Mouse (Mus musculus): ENCODE data around the gene Katna1.
A peak's percentile ranks its signal among the peaks of the same experiment; 100 is the strongest.
"Not testable (repeated sequence)": the region's sequence is repeated elsewhere in the genome, so short reads cannot be mapped to it uniquely, and the experiment has no call there.

The Katna1 gene

DNA sequence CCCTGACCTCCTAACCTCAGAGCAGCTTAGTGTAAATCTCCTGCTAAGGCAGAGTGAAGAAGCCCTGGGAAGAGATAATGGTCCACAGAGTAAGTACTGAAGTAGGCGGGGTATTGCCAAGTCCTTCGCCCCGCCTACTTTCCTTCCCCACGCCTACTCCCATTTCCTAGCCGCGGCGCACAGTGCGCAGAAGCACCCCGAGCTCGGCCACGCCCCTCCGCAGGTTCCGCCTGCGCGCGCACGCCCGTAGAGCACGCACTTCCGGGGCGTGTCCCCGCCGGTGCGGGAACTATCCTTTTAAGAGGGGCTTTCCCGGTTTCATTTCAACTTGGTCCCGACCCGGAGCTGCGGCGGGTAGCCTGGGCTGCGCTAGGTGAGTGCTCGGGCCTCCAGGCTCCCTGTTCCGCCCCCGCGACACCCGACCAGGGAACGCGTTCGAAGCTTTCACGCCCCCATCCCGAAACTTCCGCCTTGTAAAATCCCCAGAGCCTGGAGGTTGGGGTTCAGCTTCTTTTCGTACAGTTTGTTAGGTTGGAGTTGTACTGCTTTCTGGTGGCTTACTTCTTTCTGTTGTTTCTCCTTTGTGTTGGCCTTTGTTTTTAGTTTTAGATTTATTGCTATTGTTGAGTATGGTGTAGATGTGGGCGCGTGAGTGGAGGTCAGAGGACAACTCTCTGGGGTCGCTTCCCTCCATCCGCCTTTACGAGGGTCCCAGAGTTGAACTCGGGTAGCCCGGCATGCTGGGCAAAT is at the start of gene Katna1:
Gene Katna1, plus strand, starts transcription at position 250 of the 750 bp plus-strand sequence.
- peak; percentile 96 to 97 for DNase-seq (ENCODE audit: inconsistent age in 2 of 2, low spot score in 1 of 2)

DNA sequence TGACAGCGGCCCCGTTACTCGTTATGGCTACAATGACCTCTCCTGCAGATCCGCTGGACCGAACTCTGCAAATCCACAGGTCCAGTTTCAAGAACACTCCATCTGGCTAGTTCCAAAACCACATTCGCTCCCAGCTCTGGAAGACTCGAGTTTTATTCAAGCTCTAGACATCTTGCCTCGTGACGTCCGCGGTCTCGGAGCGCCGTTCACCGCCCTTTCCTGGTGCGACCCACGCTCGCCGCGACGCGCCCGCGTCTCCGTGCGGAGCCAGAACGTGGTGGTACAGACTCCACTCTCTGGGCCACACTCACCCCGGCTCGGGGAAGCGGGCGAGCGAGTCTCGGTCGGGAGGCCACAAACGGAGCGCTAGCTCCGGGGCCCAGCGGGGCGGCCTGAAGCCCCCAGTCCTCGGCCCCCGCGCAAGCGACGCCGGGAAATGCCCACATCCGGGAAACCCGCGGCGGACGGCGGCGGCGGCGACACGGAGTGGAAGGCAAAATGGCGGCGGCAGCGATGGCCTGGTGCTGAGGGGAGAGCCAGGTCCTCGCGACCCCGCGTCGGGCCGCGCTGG is 45.0 kb upstream of the Katna1 start, which contains the start of the genes Pcmt1 and Lats1:
Gene Pcmt1, minus strand, starts transcription at position 406 of the 571 bp plus-strand sequence.
Gene Lats1, plus strand, starts transcription at position 484 of the 571 bp plus-strand sequence.
- DNase-seq (ENCODE audit: inconsistent age in 2 of 2, low spot score in 1 of 2) = peak; percentile 90 to 97

DNA sequence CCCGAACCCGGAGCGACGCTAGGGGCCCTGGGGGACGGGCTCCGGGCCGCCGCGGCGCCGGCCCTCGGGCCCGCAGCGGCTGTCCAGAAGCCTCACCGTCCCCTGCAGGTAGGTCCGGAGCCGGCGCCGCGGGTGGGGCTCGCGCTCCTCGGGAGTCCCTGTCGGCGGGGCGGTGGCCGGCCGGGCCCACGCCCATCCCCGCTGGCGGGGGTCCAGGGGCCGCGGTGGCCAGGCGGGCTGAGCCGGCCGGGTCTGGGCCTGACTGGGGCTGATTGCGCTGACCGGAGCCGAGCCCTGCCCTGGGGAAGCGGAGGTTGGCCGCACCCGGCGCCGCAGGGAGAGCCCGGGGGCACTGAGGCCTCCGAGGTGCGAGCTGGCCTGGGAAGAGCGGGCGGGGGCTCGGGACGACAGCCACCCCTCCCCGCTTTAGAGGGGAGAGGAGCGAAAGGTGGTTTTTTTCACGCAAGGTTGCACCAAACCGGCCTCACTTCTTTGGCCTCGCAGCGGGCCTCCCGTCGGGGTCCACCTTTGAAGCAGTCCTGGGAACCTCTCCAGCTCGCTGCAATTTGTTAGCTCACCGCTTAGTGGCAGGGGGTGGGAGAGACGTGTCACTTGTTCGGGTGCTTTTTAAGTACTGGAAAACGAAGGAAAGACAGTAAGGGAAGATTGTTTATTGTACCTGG is 44.3 kb upstream of the Katna1 start:
- DNase-seq (ENCODE audit: inconsistent age in 2 of 2, low spot score in 1 of 2) = peak; percentile 80 to 93

DNA sequence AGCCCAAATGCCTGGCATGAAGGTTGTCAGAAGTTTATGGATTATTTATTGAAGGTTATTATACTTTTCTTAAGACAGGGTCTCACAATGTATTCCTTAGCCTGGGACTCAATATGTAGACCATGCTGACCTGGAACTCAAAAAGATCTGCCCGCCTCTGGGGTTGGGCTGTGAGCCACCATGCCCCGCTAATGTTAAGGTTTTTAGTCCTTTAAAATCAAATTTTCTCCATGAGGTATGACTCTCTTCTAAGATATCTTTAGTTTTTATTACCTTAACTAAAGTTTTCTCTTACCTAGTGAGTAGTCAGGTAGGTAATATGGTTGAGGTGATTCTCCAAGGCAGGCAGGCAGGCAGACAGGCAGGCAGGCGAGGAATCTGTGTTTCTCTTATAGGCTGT is 43.6 kb upstream of the Katna1 start:
- DNase-seq (ENCODE audit: inconsistent age in 2 of 2, low spot score in 1 of 2) = no peak

DNA sequence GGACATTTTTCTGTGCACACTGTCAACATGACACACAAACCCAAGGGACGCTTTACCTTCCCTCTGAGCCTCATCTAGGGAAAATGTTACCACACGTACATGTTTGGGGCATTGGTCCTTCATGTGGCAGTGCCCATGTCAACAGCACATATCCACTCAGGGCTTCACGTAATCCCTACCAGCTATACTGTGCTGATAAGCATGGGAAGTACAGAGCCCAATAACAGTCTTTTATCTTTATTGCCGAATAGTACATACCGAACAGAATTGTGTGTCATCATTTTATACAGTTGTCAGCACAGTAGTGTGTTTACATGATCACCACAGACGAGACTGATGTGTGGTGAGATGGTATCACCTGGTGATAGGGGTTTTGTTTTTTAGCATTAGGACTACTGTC is 38.9 kb upstream of the Katna1 start:
- no peak for DNase-seq (ENCODE audit: inconsistent age in 2 of 2, low spot score in 1 of 2)

DNA sequence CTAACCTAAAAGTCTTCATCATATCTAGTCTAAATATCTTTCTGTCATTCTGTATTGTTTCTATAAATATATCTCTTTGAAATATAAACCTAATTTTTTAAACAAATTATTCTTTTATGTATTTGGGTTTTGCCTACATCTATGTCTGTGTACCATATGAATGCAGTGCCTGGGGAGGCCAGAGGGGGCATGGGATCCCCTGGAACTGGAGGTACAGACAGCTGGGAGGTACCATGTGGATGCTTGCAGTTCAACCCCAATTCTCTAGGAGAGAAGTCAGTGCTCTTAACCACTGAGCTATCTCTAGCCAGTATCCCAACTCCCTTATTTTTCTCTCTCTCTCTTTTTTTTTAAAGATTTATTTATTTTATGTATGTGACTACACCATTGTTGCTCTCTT is 30.5 kb upstream of the Katna1 start:
- no peak for DNase-seq (ENCODE audit: inconsistent age in 2 of 2, low spot score in 1 of 2)

DNA sequence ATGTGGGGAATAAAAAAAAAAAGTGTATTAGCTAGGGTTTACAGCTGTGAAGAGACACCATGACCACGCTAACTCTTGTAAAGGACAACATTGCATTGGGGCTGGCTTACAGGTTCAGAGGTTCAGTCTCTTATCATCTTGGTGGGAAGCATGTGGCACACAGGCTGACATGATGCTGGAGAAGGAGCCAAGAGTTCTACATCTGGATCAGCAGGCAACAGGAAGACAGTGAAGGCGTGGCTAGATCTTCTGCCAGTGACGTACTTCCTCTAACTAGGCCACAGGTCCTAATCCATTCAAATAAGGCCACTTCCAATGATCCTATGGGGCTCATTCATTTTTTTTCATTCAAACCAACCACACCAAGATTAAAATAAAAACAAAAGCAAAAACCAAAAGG is 25.7 kb upstream of the Katna1 start:
- DNase-seq (ENCODE audit: inconsistent age in 2 of 2, low spot score in 1 of 2) = no peak

DNA sequence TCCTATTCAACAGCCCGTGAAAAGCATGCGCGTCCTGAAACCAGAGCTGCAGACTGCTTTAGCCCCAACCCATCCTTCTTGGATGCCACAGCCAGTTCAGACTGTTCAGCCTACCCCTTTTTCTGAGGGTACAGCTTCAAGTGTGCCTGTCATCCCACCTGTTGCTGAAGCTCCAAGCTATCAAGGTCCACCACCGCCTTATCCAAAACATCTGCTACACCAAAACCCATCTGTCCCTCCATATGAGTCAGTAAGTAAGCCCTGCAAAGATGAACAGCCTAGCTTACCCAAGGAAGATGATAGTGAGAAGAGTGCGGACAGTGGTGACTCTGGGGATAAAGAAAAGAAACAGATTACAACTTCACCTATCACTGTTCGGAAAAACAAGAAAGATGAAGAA is 23.2 kb upstream of the Katna1 start:
- no peak for DNase-seq (ENCODE audit: inconsistent age in 2 of 2, low spot score in 1 of 2)

DNA sequence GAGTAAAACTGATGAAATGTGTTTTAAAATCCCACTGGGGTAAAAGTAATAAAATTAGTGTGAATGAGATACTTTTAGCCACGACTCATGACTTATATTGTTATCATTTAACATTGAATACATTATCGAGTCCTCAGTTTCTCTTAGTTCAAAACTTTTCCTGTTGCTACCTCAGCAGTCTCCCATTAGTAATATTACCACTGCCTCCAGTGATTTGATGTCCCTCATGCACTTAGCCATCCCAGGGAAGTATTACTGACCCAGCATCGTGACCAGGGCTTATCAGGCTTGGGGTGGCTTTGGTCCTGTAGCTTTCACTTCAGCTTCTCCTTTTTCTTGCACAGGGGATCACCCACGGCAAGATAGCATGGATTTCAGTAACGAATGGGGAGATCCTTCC is 15.7 kb upstream of the Katna1 start:
- no peak for DNase-seq (ENCODE audit: inconsistent age in 2 of 2, low spot score in 1 of 2)

DNA sequence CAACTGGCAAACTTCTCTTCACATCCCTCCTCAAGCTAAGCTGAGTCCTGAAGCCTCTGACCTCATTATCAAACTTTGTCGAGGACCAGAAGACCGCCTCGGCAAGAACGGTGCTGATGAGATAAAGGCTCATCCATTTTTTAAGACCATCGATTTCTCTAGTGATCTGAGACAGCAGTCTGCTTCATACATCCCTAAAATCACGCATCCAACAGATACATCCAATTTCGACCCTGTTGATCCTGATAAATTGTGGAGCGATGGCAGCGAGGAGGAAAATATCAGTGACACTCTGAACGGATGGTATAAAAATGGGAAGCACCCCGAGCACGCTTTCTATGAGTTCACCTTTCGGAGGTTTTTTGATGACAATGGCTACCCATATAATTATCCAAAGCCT is 13.3 kb upstream of the Katna1 start:
- DNase-seq (ENCODE audit: inconsistent age in 2 of 2, low spot score in 1 of 2) = no peak

DNA sequence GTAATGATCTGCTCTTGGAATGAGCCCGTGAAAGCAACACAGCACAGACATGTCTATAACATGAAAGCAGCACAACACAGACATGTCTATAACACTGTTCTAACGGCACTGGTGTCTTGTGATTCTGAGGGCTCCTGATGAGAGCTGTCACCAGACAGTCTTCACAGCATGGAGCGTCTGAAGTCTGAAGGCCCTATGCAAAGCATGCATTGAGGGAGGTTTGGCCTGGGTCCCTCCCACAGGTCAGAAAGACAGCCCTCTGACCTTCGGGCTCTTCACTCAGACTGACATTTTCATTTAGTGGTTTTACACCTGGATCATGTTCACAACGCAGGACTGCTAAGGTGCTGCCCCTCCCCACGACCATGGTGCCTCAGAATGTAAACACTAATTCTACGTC is 10.7 kb upstream of the Katna1 start:
- DNase-seq (ENCODE audit: inconsistent age in 2 of 2, low spot score in 1 of 2) = no peak

DNA sequence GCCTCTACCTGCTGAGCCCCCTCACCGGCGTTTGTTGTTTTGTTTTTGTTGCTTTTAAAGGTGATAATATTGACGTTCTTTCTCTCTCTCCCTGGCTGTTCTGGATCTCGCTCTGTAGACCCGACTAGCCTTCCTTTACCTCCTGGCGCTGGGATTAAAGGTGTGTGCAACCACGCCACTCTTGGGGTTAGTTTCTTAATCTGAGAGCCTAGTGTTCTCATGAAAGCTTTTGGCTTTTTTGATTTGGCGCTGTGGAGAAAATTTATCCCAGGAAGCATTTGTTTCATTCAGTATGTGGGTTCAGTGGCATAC is 657 bp downstream of the Katna1 start:
- DNase-seq (ENCODE audit: inconsistent age in 2 of 2, low spot score in 1 of 2) = peak in 1 of 2 experiments; percentile 53

DNA sequence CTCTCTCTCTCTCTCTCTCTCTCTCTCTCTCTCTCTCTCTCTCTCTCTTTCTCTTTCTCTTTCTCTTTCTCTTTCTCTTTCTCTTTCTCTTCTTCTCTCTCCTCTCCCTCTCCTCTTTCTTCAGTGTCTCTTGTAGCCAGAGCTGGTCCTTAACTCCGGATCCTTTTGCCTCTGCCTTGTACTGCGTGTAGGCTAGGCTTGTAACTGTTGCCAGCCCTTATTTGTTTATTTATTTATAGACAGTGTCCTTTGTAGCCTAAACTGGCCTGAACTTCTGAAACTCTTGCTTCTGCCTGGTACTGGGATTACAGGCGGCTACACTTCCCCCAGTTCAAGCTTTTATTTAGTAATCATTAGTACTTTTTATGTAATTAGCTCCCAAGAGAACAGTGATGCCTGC is 1.2 kb downstream of the Katna1 start:
- DNase-seq (ENCODE audit: inconsistent age in 2 of 2, low spot score in 1 of 2) = no peak

DNA sequence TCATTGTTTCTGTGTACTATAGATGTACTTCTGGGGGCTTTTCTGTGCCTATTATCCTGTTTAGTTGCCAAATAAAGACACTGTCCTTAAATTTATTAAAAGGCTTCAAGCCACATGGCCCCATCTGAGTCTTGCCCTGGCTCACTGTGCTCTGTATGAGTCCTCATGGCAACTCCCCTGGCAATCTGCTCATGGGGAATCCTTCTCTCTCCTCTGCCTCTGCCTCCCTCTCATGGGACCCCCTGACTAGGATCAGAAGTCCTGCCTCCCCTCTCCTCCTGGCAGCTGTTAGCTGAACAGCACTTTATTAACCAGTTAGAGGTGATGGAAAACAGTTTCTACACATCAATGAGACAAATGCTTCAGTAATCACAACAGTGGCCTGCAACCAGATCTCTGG is 5.8 kb downstream of the Katna1 start:
- DNase-seq (ENCODE audit: inconsistent age in 2 of 2, low spot score in 1 of 2) = no peak

DNA sequence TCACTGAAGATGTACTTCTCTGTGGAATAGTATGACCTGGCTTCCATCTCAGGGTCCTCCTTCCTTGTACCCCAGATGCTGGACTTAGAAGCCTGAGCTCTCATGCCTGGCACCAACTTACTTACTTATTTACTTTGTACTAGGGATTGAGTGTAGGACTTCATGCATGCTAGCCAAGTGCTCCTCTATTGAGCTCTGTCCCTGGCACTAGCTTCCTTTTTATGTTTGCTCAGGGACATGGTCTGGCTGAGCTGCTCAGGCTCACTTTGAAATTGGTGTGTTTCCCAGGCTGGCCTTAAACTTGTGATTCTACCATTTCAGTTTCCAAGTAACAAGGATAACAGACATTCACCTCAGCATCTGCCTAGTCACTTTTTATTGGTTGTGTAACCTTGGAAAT is 11.3 kb downstream of the Katna1 start:
- DNase-seq (ENCODE audit: inconsistent age in 2 of 2, low spot score in 1 of 2) = peak in 1 of 2 experiments; percentile 39

DNA sequence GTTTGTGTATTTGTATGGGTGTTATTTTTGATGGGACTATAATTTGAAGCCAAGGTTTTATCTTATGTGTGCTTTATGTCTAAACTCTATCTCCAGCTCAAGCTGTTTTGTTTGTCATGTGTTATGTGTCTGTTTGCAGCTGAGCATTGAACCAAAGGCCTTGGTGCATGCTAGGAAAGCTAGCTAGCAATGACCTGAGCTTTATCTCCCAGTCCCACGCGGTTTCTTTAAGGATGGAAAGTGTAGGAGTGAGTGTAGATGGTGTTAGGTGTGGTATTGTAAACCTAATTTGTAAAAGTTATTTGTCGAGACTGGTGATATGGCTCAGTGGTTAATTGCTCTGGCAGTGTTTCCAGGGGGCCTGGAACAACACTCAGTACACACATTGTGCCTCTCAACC is 12.1 kb downstream of the Katna1 start:
- no peak for DNase-seq (ENCODE audit: inconsistent age in 2 of 2, low spot score in 1 of 2)

DNA sequence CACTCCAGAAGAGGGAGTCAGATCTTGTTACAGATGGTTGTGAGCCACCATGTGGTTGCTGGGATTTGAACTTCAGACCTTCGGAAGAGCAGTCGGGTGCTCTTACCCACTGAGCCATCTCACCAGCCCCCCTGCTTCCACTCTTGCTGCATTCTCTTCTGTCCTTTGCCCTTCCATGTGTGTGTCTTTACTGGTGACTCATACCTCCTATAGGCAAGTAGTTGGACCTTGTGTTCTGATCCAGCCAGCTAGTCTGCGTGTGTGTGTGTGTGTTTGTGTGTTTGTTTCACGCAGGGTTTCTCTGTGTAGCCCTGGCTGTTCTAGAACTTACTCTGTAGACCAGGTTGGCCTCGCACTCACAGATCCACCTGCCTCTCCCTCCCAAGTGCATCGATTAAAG is 19.7 kb downstream of the Katna1 start:
- DNase-seq (ENCODE audit: inconsistent age in 2 of 2, low spot score in 1 of 2) = not testable (repeated sequence)

DNA sequence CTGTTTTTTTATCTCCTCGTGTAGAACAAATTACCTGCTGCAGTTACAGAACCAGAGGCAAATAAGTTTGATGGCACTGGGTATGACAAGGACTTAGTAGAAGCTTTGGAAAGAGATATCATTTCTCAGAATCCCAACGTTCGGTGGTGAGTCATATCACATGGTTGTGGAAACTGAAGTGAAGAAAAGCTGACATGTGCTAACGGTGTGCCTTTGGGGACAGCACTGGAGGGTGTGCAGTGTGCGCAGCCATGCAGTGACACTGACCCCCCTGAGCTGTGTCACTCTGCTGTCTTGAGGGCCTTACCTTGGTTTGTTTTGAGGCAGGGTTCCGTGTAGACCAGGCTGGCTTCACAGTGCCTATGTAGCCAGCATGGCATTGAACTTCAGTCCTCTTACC is 23.0 kb downstream of the Katna1 start:
- peak in 1 of 2 experiments; percentile 58 for DNase-seq (ENCODE audit: inconsistent age in 2 of 2, low spot score in 1 of 2)

DNA sequence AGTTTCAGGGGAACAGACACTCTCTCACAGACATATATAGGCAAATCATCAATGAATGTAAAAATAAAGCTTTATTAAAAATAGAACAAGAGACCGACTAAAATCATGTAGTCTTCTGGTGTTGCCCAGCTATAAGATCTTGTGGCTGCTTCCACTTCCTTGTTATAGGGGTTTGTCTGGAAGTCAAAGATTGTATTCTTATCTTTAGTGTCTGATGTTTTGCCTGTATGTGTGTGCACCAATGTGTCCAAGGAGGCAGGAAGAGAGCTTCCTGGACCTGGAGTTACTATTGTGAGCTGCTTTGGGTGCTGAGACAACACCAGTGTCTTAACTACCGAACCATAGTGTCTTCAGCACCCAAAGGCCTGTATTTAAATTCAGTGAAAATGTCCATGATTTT is 31.7 kb downstream of the Katna1 start:
- DNase-seq (ENCODE audit: inconsistent age in 2 of 2, low spot score in 1 of 2) = no peak

DNA sequence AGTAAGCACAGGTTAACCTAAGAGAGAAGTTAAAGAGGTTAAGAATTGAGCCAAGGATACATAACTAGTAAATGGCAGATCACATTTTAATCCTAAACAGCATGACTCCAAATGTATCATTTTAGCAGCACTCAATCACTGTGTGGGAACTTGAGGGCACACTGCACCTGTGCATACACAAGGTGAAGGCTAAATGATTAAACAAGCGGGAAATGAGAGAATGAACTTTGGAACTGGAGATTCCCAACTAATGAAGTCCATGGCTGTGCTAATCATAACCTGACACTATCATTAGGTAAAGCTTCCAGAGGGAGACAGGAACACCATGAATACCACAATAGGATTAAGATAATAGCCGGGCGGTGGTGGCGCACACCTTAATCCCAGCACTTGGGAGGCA is 46.5 kb downstream of the Katna1 start:
- DNase-seq (ENCODE audit: inconsistent age in 2 of 2, low spot score in 1 of 2) = no peak

DNA sequence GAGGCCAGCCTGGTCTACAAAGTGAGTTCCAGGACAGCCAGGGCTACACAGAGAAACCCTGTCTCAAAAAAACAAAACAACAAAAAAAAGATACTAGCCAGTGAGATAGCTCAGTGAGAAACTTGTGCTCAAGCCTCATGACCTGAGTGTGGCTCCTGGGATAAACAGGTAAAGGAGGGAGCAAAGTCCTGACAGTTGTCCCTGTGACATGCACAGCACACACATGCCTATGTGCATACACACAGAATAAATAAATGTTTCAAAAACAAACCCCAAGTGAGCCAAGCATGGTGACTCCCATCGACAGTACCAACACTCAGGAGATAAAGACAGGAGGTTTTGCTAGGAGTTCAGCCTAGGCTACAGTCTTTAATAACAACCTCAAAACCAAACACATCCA is 47.0 kb downstream of the Katna1 start:
- no peak for DNase-seq (ENCODE audit: inconsistent age in 2 of 2, low spot score in 1 of 2)

DNA sequence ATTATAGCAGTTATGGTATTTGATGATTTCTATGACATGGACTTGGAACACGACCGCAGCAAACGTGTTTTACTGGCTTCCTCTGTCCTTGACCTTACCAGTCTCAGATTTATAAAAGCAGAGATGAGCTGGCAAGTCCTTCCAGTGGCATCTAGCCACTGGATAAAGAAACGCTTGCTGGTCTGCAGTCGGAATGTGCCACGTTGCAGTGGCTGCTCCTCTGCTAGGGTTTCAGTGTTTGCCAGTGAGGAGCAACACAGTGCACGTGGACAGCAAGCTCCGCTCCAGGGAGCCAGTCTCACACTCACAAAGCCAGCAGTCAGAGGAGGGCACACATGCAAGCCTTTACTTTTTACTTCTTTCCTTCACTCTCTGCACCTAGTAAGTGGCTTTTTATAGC is 49.6 kb downstream of the Katna1 start:
- peak; percentile 70 to 87 for DNase-seq (ENCODE audit: inconsistent age in 2 of 2, low spot score in 1 of 2)
